ENCODE assay signal across 27 mouse cellular contexts in the genomic region with DNA sequence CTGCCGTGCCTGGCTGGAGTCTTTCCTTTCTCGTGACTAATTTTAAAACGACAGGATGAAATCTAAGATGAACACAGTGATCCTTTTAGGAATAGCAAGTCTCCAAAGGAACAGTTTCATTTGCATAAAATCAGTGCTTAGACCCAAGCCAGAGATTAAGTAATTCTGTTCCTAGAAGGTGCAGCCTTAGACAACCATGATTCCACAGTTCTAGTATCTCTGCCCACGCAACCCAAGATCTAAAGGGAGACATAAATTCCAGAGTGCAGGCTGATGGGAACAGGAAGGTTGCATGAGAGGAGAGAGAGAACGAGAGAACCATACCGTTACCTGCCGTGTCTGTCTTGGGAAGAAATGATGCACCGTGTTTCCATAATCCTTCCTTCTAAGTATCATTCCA.
"Had no signal": no experiment of that assay in that cellular context is flagged by ENCODE, and none has a peak within 500 bp of the region (broad histone marks: within the 10 kb centered on the region; RNA-seq: fewer than 3 reads in every experiment).

No protein-coding gene starts in this region.

- H3K36me3 ChIP-seq: heart, embryonic 10.5 days; heart, embryonic 12.5 days; hindbrain, embryonic 10.5 days; hindbrain, embryonic 12.5 days; intestine, embryonic 15.5 days; kidney, embryonic 15.5 days; limb, embryonic 13.5 days; limb, embryonic 15.5 days; liver, embryonic 12.5 days had no signal

- H3K9me3 ChIP-seq: heart, embryonic 10.5 days; heart, embryonic 12.5 days; hindbrain, embryonic 10.5 days; hindbrain, embryonic 12.5 days; intestine, embryonic 15.5 days; kidney, embryonic 15.5 days; limb, embryonic 13.5 days; limb, embryonic 15.5 days; liver, embryonic 12.5 days had no signal

- DNase-seq: gastrocnemius, adult 2 months; gastrocnemius, postnatal 10 days; gastrocnemius, postnatal 25 days; heart, adult 18-20 months; heart, postnatal 10 days; heart, postnatal 4 days; kidney, adult 18-20 months; kidney, adult 9 months; kidney, postnatal 14 days; kidney, postnatal 36 days; layer of hippocampus, adult 9-11 months; layer of hippocampus, postnatal 36 days; left cerebral cortex, postnatal 4 days had no signal

- H3K27ac ChIP-seq: gastrocnemius, adult 2 months; heart, embryonic 10.5 days; hindbrain, embryonic 10.5 days; hindbrain, embryonic 12.5 days; hindbrain, embryonic 14.5 days; intestine, embryonic 15.5 days; kidney, embryonic 15.5 days; kidney, postnatal 0 days; limb, embryonic 13.5 days; limb, embryonic 15.5 days; liver, embryonic 12.5 days had no signal

- H3K4me2 ChIP-seq: heart, embryonic 12.5 days; hindbrain, embryonic 12.5 days; hindbrain, embryonic 14.5 days; intestine, embryonic 15.5 days; kidney, embryonic 15.5 days; limb, embryonic 13.5 days; limb, embryonic 15.5 days; liver, embryonic 12.5 days had no signal

- H3K27me3 ChIP-seq: heart, embryonic 12.5 days; hindbrain, embryonic 12.5 days; intestine, embryonic 15.5 days; kidney, embryonic 15.5 days; limb, embryonic 13.5 days; limb, embryonic 15.5 days had no signal

- H3K9ac ChIP-seq: heart, embryonic 12.5 days; hindbrain, embryonic 12.5 days; hindbrain, embryonic 14.5 days; intestine, embryonic 15.5 days; kidney, embryonic 15.5 days; limb, embryonic 13.5 days; limb, embryonic 15.5 days; liver, embryonic 12.5 days had no signal

- H3K4me1 ChIP-seq: intestine, embryonic 15.5 days had no signal

- ATAC-seq: hindbrain, embryonic 16.5 days; inflammation-experienced regulatory T-cells, adult 6 months; intestine, embryonic 15.5 days; intestine, postnatal 0 days; liver, embryonic 12.5 days had no signal

- H3K4me3 ChIP-seq: gastrocnemius, adult 2 months; heart, embryonic 10.5 days; heart, embryonic 12.5 days; hindbrain, embryonic 10.5 days; hindbrain, embryonic 12.5 days; intestine, embryonic 15.5 days; kidney, embryonic 15.5 days; limb, embryonic 13.5 days; limb, embryonic 15.5 days; liver, embryonic 12.5 days had no signal
